Mouse (Mus musculus): ENCODE measurements around the gene Plekhg5. TPM values are rescaled to one million over a fixed set of nuclear protein-coding genes. Genes with fewer than 3 reads are reported as not detected.

Plekhg5 gene
- total RNA-seq (2014; rRNA removed; ENCODE audit: low replicate concordance) (16.6 and 18.0 TPM in 2 replicates), polyA plus RNA-seq (2015; fragmentation: Nextera tagmentation; extraction: Ambion mirVana) (8.8 and 10.6 TPM in 2 replicates)

GRCm38 (mm10) chr4:152072121-152072601 is at the start of gene Plekhg5:
Gene Plekhg5 (plus strand): TSS chr4:152072498.
- H3K36me3 ChIP-seq (replicated peaks; ENCODE audit: control insufficient read depth, insufficient read depth, low read length) = no peaks in the 10 kb centered on the region
- H3K9me3 ChIP-seq (replicated peaks; ENCODE audit: control insufficient read depth, low read length) = no peaks in the 10 kb centered on the region
- DNase-seq (ENCODE audit: low spot score) = peak; percentile 39
- 45% methylated on average over 10 of the region's 10 CpGs for WGBS
- H3K4me3 ChIP-seq (ENCODE audit: low read depth, low read length) = no peak within 1 kb of the TSS
- H3K4me1 ChIP-seq (ENCODE audit: control insufficient read depth, insufficient read depth) = peaks cover 12% of the 10 kb centered on the region
- H3K4me2 ChIP-seq (ENCODE audit: low read depth, low read length) = no peak within 1 kb of the TSS
- H3K9ac ChIP-seq (replicated peaks; ENCODE audit: low read depth, low read length) = no peak within 1 kb of the TSS
- 0 out of 2 replicates have a peak, but pooled peaks have one; percentile 22 for ATAC-seq (ENCODE audit: insufficient read depth, low read depth)
- H3K27me3 ChIP-seq (ENCODE audit: control insufficient read depth, insufficient read depth, low read length) = no peaks in the 10 kb centered on the region
- H3K27ac ChIP-seq (ENCODE audit: low read depth) = no peak within 1 kb of the TSS
- TF ChIP-seq EP300 (IDR thresholded peaks at IDR 0.05; ENCODE audit: low read depth) = no peak
- TF ChIP-seq CTCF (IDR thresholded peaks at IDR 0.05; ENCODE audit: low read depth) = no peak

DNA sequence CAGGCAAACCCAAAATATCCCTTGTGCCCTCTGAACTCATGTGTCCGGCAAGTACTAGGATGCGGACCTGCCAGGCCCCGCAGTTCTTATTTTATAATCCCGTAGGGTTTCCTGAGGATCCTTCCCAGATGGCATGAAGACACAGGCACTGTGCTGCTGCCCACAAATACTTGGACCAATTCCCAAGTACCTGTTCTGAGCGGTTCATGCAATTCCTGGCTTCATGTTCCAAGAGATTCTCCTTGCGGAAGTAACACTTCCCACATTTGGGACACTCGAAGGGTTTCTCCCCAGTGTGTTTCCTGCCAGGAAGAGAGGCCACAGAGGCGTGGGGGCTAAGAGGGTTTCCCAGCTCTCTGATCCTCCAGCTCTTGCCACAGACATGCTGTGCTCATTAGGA is 49.8 kb upstream of the Plekhg5 start:
- peaks cover 61% of the 10 kb centered on the region for H3K36me3 ChIP-seq (replicated peaks; ENCODE audit: control insufficient read depth, insufficient read depth, low read length)
- no peaks in the 10 kb centered on the region for H3K27me3 ChIP-seq (ENCODE audit: control insufficient read depth, insufficient read depth, low read length)
- H3K27ac ChIP-seq (ENCODE audit: low read depth) = no peak overlapping the region
- peaks cover 16% of the 10 kb centered on the region for H3K4me1 ChIP-seq (ENCODE audit: control insufficient read depth, insufficient read depth)
- DNase-seq (ENCODE audit: low spot score) (no peak), ATAC-seq (ENCODE audit: insufficient read depth, low read depth) (no peak)
- TF ChIP-seq CTCF (IDR thresholded peaks at IDR 0.05; ENCODE audit: low read depth) (no peak), EP300 (IDR thresholded peaks at IDR 0.05; ENCODE audit: low read depth) (no peak)
- no peak overlapping the region for H3K4me2 ChIP-seq (ENCODE audit: low read depth, low read length)
- H3K4me3 ChIP-seq (ENCODE audit: low read depth, low read length) = no peak overlapping the region
- H3K9ac ChIP-seq (replicated peaks; ENCODE audit: low read depth, low read length) = no peak overlapping the region
- 74% methylated on average over 8 of the region's 8 CpGs for WGBS
- no peaks in the 10 kb centered on the region for H3K9me3 ChIP-seq (replicated peaks; ENCODE audit: control insufficient read depth, low read length)

GRCm38 (mm10) chr4:152024525-152024924 is 47.8 kb upstream of the Plekhg5 start:
- peaks cover 47% of the 10 kb centered on the region for H3K36me3 ChIP-seq (replicated peaks; ENCODE audit: control insufficient read depth, insufficient read depth, low read length)
- no peak overlapping the region for H3K27ac ChIP-seq (ENCODE audit: low read depth)
- TF ChIP-seq EP300 (IDR thresholded peaks at IDR 0.05; ENCODE audit: low read depth) (no peak), CTCF (IDR thresholded peaks at IDR 0.05; ENCODE audit: low read depth) (no peak)
- H3K4me1 ChIP-seq (ENCODE audit: control insufficient read depth, insufficient read depth) = peaks cover 22% of the 10 kb centered on the region
- 88% methylated on average over 11 of the region's 11 CpGs for WGBS
- H3K9me3 ChIP-seq (replicated peaks; ENCODE audit: control insufficient read depth, low read length) = no peaks in the 10 kb centered on the region
- DNase-seq (ENCODE audit: low spot score) = no peak
- no peak overlapping the region for H3K4me2 ChIP-seq (ENCODE audit: low read depth, low read length)
- no peak overlapping the region for H3K4me3 ChIP-seq (ENCODE audit: low read depth, low read length)
- no peaks in the 10 kb centered on the region for H3K27me3 ChIP-seq (ENCODE audit: control insufficient read depth, insufficient read depth, low read length)
- ATAC-seq (ENCODE audit: insufficient read depth, low read depth) = no peak
- no peak overlapping the region for H3K9ac ChIP-seq (replicated peaks; ENCODE audit: low read depth, low read length)

GRCm38 (mm10) chr4:152026751-152027508 is 45.4 kb upstream of the Plekhg5 start:
- no peak for DNase-seq (ENCODE audit: low spot score)
- 3% methylated on average over 32 of the region's 41 CpGs for WGBS
- Histone ChIP-seq H3K4me3 (ENCODE audit: low read depth, low read length) (peak overlapping the region; percentile 75), H3K9ac (replicated peaks; ENCODE audit: low read depth, low read length) (peak overlapping the region; percentile 53), H3K4me1 (ENCODE audit: control insufficient read depth, insufficient read depth) (peaks cover 22% of the 10 kb centered on the region), H3K36me3 (replicated peaks; ENCODE audit: control insufficient read depth, insufficient read depth, low read length) (peaks cover 23% of the 10 kb centered on the region), H3K4me2 (ENCODE audit: low read depth, low read length) (peak overlapping the region; percentile 84), H3K27ac (ENCODE audit: low read depth) (peak overlapping the region; percentile 72), H3K9me3 (replicated peaks; ENCODE audit: control insufficient read depth, low read length) (no peaks in the 10 kb centered on the region), H3K27me3 (ENCODE audit: control insufficient read depth, insufficient read depth, low read length) (no peaks in the 10 kb centered on the region)
- no peak for TF ChIP-seq CTCF (IDR thresholded peaks at IDR 0.05; ENCODE audit: low read depth)
- no peak for TF ChIP-seq EP300 (IDR thresholded peaks at IDR 0.05; ENCODE audit: low read depth)
- ATAC-seq (ENCODE audit: insufficient read depth, low read depth) = peak; percentile 61

DNA sequence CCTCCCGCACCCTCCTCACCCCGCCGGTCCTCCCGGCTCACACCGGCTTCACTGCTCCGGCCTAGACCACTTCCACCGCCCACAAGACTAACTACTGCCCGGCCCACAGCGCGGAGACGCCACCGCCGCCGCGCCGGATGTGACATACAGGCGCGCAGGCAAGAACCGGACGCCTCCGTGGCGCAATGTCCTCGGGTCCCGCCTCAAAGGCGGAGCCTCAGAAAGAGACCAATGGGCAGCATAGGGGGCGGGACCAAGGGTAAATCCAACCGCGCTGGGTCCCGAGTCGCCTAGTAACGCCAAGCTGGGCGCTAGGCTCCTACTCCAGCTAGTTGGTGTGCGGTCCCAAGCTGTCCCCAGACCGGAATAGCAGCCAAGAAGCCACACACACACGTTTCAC is 44.8 kb upstream of the Plekhg5 start, which contains the start of gene Zbtb48:
Zbtb48 (minus strand) TSS at position 148 of the 400 bp plus-strand sequence.
- TF ChIP-seq CTCF (IDR thresholded peaks at IDR 0.05; ENCODE audit: low read depth) = no peak
- no peak for TF ChIP-seq EP300 (IDR thresholded peaks at IDR 0.05; ENCODE audit: low read depth)
- DNase-seq (ENCODE audit: low spot score) = peak; percentile 96
- WGBS = under 1% methylated on average over 32 of the region's 35 CpGs
- Histone ChIP-seq H3K9me3 (replicated peaks; ENCODE audit: control insufficient read depth, low read length) (no peaks in the 10 kb centered on the region), H3K27me3 (ENCODE audit: control insufficient read depth, insufficient read depth, low read length) (no peaks in the 10 kb centered on the region), H3K4me3 (ENCODE audit: low read depth, low read length) (peak within 1 kb of the TSS; percentile 75), H3K9ac (replicated peaks; ENCODE audit: low read depth, low read length) (peak within 1 kb of the TSS; percentile 53), H3K4me1 (ENCODE audit: control insufficient read depth, insufficient read depth) (peaks cover 22% of the 10 kb centered on the region), H3K36me3 (replicated peaks; ENCODE audit: control insufficient read depth, insufficient read depth, low read length) (peaks cover 18% of the 10 kb centered on the region), H3K4me2 (ENCODE audit: low read depth, low read length) (peak within 1 kb of the TSS; percentile 84), H3K27ac (ENCODE audit: low read depth) (peak within 1 kb of the TSS; percentile 72)
- ATAC-seq (ENCODE audit: insufficient read depth, low read depth) = peak; percentile 98

Measured in heart, postnatal 0 days (tissue).